Mouse (Mus musculus) hindbrain, embryonic 16.5 days (tissue): ENCODE results near the gene Paqr5. TPM values are rescaled to one million over a fixed set of nuclear protein-coding genes. Genes with fewer than 3 reads are reported as not detected.
A peak's percentile ranks its signal among the peaks of the same experiment; 100 is the strongest.

ENCODE experiments used
- ATAC-seq: fragments of 200-750 bp; cut with Nextera tagmentation; 2 replicates; pipeline ENCODE4 v1.8.0; 2017; ENCODE audit warnings: moderate TSS enrichment, moderate library complexity
- H3K27ac ChIP-seq: fragments of 300-500 bp; sonication (generic); 2 replicates; pipeline ENCODE4 v1.5.1; 2014; ENCODE audit warnings: low read depth, mild to moderate bottlenecking, control low read depth, low read length, moderate library complexity
- H3K27me3 ChIP-seq: fragments of 300-500 bp; sonication (generic); replicated peaks from 2 replicates; pipeline ENCODE4 v1.6.1; 2014; ENCODE audit warnings: low read length; ENCODE audit not compliant: control insufficient read depth, insufficient read depth
- H3K36me3 ChIP-seq: fragments of 300-500 bp; sonication (generic); 2 replicates; pipeline ENCODE4 v1.6.1; 2014; ENCODE audit warnings: mild to moderate bottlenecking, low read length, moderate library complexity, mixed read lengths; ENCODE audit not compliant: control insufficient read depth, insufficient read depth
- H3K4me1 ChIP-seq: fragments of 300-500 bp; sonication (generic); 2 replicates; pipeline ENCODE4 v1.6.1; 2014; ENCODE audit warnings: low read depth, low read length; ENCODE audit not compliant: control insufficient read depth, insufficient read depth
- H3K4me2 ChIP-seq: fragments of 300-500 bp; sonication (generic); 2 replicates; pipeline ENCODE4 v1.6.1; 2014; ENCODE audit warnings: mild to moderate bottlenecking, low read length, control low read depth, moderate library complexity
- H3K4me3 ChIP-seq: fragments of 300-500 bp; sonication (generic); 2 replicates; pipeline ENCODE4 v1.5.1; 2014; ENCODE audit warnings: mild to moderate bottlenecking, low read length, control low read depth, moderate library complexity
- H3K9ac ChIP-seq: fragments of 300-500 bp; sonication (generic); 2 replicates; pipeline ENCODE4 v1.6.1; 2014; ENCODE audit warnings: low read depth, mild to moderate bottlenecking, control low read depth, low read length, moderate library complexity
- H3K9me3 ChIP-seq: fragments of 300-500 bp; sonication (generic); 2 replicates; pipeline ENCODE4 v1.6.1; 2014; ENCODE audit warnings: mild to moderate bottlenecking, low read length, moderate library complexity; ENCODE audit not compliant: control insufficient read depth
- WGBS: fragments of 180-500 bp; shearing (Covaris S2); extraction: QIAGEN DNeasy Blood & Tissue Kit; methylation state at CpG from one replicate; pipeline ENCODE4 v1.1.7; 2014; 5-methylcytosine and 5-hydroxymethylcytosine counted together
- polyA plus RNA-seq: library from polyadenylated mRNA; unstranded; fragments of >200 nt; fragmentation: Nextera tagmentation; extraction: Ambion mirVana; gene quantifications from 2 replicates; pipeline ENCODE4 v1.2.1, GENCODE M21; 2015

Paqr5 gene
- 0.57 and 0.64 TPM in 2 replicates for polyA plus RNA-seq

DNA sequence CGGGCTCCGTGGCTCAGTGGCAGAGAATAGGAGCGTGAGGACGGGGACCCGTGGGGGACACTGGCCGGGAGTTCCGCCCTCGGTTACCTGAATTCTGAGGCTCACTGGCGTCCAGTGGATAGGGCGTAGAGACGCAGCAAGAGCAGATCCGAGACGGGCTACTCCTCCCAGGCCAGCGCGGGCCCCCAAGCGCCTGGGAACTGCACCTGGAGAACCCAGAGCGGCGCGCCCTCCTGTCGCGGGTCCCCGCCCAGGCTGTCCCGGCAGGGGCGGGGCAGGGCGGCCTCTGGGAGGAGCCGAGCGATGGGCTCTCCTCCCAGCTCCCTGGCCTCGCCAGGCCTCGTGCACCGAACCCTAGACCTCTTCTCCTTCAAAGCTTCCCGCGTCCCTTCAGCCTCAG is at the start of gene Paqr5:
Gene Paqr5 (minus strand): TSS at position 257 of the 400 bp plus-strand sequence.
- peaks cover 3% of the 10 kb centered on the region; the same call in 1 of the 2 replicates for H3K4me1 ChIP-seq
- H3K36me3 ChIP-seq: no peaks in the 10 kb centered on the region
- ATAC-seq: no peak
- under 1% methylated on average over 26 of the region's 32 CpGs for WGBS
- H3K27ac ChIP-seq: no peak within 1 kb of the TSS
- peak within 1 kb of the TSS; percentile 39 for H3K9ac ChIP-seq
- H3K4me3 ChIP-seq: peak within 1 kb of the TSS; percentile 34
- peak within 1 kb of the TSS; percentile 61 for H3K4me2 ChIP-seq
- peaks cover 20% of the 10 kb centered on the region for H3K27me3 ChIP-seq
- no peaks in the 10 kb centered on the region for H3K9me3 ChIP-seq

DNA sequence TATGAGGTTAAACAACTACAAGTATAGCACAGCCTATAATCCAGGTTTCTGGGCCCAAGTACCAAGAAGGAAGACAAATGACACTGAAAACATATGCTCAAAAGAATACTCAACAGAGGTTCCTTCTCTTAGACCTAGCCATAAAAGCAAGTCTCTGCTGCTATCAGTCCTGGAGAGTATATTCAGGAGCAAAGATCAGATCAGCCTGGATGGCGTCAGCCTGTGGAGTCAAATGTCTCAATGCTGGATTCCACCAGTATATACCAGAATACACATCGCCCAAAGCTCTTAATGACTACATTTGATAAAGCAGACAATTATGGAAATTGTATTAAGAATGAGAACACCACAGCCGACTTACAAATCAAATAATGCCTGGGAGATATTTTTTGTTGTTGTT is 35.6 kb upstream of the Paqr5 start:
- 97% methylated on average over 3 of the region's 3 CpGs for WGBS
- H3K27me3 ChIP-seq: no peaks in the 10 kb centered on the region
- H3K9me3 ChIP-seq: no peaks in the 10 kb centered on the region
- ATAC-seq: no peak
- H3K4me1 ChIP-seq: no peaks in the 10 kb centered on the region
- no peak overlapping the region for H3K27ac ChIP-seq
- no peak overlapping the region for H3K4me2 ChIP-seq
- no peak overlapping the region for H3K9ac ChIP-seq
- no peaks in the 10 kb centered on the region for H3K36me3 ChIP-seq
- no peak overlapping the region for H3K4me3 ChIP-seq

GRCm38 (mm10) chr9:62060431-62060830 is 33.8 kb upstream of the Paqr5 start:
- WGBS: 98% methylated on average over 2 of the region's 2 CpGs
- Histone ChIP-seq H3K4me1 (no peaks in the 10 kb centered on the region), H3K4me2 (no peak overlapping the region), H3K27me3 (no peaks in the 10 kb centered on the region), H3K4me3 (no peak overlapping the region), H3K27ac (no peak overlapping the region), H3K9me3 (no peaks in the 10 kb centered on the region), H3K36me3 (no peaks in the 10 kb centered on the region), H3K9ac (no peak overlapping the region)
- no peak for ATAC-seq

- Histone ChIP-seq H3K4me3 (no peak overlapping the region), H3K9me3 (no peaks in the 10 kb centered on the region), H3K36me3 (no peaks in the 10 kb centered on the region), H3K27ac (no peak overlapping the region), H3K4me1 (no peaks in the 10 kb centered on the region), H3K9ac (no peak overlapping the region), H3K4me2 (no peak overlapping the region), H3K27me3 (no peaks in the 10 kb centered on the region)
- ATAC-seq: no peak
- 87% methylated on average over 11 of the region's 11 CpGs for WGBS
Measured at GRCm38 (mm10) chr9:62059941-62060340, 33.3 kb upstream of the Paqr5 start.

DNA sequence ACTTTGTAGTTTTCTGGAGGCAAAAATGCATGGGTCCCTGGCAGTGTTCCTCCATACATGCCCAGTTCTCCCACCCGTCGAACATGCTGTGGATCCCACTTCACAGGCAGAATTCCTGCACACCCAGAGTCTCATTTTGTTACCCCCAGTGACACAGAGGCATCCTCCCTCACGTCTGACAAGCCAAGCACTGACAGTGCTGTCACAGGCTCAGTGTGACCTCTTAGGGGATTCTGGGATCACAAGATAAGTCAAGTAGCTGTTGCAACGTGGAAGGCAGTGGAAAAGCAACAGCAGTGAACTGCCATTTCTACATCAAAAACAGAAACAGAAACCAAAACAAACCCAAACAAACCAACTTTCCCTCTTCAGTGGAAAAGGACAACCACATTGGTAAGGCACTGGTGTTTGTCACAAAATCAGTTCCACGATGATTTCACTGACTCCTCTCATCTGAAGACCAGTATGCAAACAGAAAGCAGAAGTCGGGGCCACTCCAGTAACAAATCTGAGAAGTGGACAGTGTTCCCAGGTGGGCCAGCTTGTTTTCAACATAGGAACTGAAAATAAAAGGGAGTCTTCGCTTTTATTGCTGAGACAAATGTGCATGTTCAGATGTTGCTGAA is 31.3 kb upstream of the Paqr5 start:
- no peak overlapping the region for H3K4me2 ChIP-seq
- no peak for ATAC-seq
- H3K9me3 ChIP-seq: no peaks in the 10 kb centered on the region
- no peaks in the 10 kb centered on the region for H3K4me1 ChIP-seq
- WGBS: 77% methylated on average over 7 of the region's 7 CpGs
- no peaks in the 10 kb centered on the region for H3K27me3 ChIP-seq
- no peaks in the 10 kb centered on the region for H3K36me3 ChIP-seq
- no peak overlapping the region for H3K4me3 ChIP-seq
- no peak overlapping the region for H3K27ac ChIP-seq
- no peak overlapping the region for H3K9ac ChIP-seq

GRCm38 (mm10) chr9:62056206-62056605 is 29.6 kb upstream of the Paqr5 start:
- no peaks in the 10 kb centered on the region for H3K9me3 ChIP-seq
- H3K27ac ChIP-seq: no peak overlapping the region
- H3K9ac ChIP-seq: no peak overlapping the region
- no peaks in the 10 kb centered on the region for H3K27me3 ChIP-seq
- ATAC-seq: no peak
- no peak overlapping the region for H3K4me2 ChIP-seq
- WGBS: 98% methylated on average over 2 of the region's 2 CpGs
- H3K36me3 ChIP-seq: no peaks in the 10 kb centered on the region
- H3K4me3 ChIP-seq: no peak overlapping the region
- H3K4me1 ChIP-seq: no peaks in the 10 kb centered on the region

DNA sequence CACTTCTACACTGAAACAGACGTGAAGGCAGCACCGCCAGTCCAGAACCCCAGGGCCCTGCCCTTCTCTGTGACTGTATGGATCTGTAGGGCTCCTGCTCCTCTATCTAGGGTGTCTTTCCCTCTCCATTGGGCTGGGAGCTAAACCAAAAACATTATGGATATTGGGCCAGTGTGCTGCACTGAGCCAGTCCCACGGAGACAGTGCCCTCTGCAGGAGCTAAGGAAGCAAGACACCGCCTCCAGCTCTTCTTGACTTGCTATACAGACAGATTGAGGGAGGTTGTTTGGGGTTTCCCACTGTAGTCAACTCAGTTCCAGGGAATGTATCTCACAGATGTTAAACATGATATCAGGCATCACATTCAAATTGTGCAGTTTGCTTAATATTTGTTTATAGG is 24.1 kb upstream of the Paqr5 start:
- 47% methylated on average over 4 of the region's 4 CpGs for WGBS
- H3K4me2 ChIP-seq: no peak overlapping the region
- no peak for ATAC-seq

DNA sequence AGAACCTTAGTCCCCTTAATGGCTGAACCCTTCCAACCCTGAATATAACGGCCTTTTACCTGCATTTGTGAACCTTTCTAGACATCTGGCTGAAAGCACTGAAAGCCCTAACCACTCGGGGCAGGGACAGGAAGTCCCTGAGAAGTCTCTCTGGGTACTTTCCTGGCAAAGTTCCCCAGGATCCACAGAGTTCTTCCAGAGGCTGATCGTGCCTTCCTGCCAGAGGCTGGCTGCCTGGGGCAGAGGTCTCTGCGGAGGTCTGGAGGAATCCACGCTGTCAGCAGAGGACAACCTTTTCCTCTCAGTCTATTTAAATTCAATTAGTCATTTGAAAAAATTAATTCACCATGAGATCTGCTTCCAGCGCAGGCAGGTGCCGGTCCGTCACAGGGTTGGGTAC is 22.5 kb upstream of the Paqr5 start:
- Histone ChIP-seq H3K27me3 (no peaks in the 10 kb centered on the region), H3K9ac (no peak overlapping the region), H3K4me2 (no peak overlapping the region), H3K9me3 (no peaks in the 10 kb centered on the region), H3K4me1 (no peaks in the 10 kb centered on the region), H3K27ac (no peak overlapping the region), H3K4me3 (no peak overlapping the region), H3K36me3 (no peaks in the 10 kb centered on the region)
- WGBS: 52% methylated on average over 8 of the region's 8 CpGs
- no peak for ATAC-seq

More for the DNA sequence above, 24.1 kb upstream of the Paqr5 start:
- H3K36me3 ChIP-seq: no peaks in the 10 kb centered on the region
- no peaks in the 10 kb centered on the region for H3K4me1 ChIP-seq
- H3K27me3 ChIP-seq: no peaks in the 10 kb centered on the region
- H3K27ac ChIP-seq: no peak overlapping the region
- H3K9ac ChIP-seq: no peak overlapping the region
- H3K9me3 ChIP-seq: no peaks in the 10 kb centered on the region
- no peak overlapping the region for H3K4me3 ChIP-seq

GRCm38 (mm10) chr9:62042167-62042566 is 15.5 kb upstream of the Paqr5 start:
- no peaks in the 10 kb centered on the region for H3K9me3 ChIP-seq
- H3K4me3 ChIP-seq: no peak overlapping the region
- H3K36me3 ChIP-seq: no peaks in the 10 kb centered on the region
- H3K27ac ChIP-seq: no peak overlapping the region
- 82% methylated on average over 3 of the region's 3 CpGs for WGBS
- ATAC-seq: no peak
- H3K4me2 ChIP-seq: no peak overlapping the region
- H3K9ac ChIP-seq: no peak overlapping the region
- no peaks in the 10 kb centered on the region for H3K4me1 ChIP-seq
- H3K27me3 ChIP-seq: no peaks in the 10 kb centered on the region
